In the genomic region with DNA sequence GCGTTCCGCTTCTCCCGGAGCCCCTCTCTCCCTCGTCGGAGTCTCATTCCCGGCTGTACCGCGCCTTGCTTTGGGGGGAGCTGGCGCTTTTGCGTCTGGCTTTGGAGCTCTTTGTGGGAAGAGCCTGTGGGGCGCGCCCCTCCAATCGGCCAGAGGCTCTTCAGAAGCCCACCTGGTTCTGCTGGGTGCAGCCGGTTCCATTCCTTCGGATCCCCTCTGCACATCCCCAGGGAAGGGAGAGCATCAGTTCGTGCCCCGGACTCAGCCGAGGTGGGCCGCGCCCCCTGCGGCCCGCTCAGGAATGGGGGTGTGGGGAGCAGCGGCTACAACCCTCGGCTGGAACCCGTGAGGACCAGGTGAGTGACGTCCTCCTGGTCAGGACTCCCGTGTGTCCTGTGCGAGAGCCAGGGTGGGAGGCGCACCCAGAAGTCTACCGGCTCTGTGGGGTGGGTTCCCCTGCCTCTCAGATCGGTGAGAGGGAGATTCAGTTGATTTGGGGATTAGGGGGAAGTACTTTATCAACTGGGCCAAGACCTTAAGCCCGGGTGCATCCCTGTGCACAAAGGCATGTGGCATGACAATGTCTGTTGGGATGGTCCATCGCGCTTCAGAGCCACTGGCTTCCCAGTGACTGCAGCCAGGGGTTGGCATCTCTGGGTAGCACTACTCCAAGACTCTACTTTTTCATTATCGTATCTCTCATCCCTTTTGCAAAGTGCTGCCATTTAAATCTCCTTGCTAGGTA, we compare ENCODE assay signal across 8 mouse cellular contexts. TPM values are rescaled to one million over a fixed set of nuclear protein-coding genes. Genes with fewer than 3 reads are reported as not detected.
DNase-seq lines count a peak whose midpoint lies in the region; ATAC-seq lines count a peak whose summit lies in the region.

No protein-coding gene starts in this region.

- under 1% methylated on average over 35 of the region's 35 CpGs for WGBS in hindbrain, embryonic 16.5 days
- WGBS in midbrain, embryonic 15.5 days = under 1% methylated on average over 35 of the region's 35 CpGs

- no peak for ATAC-seq in erythroblast, adult 5-6 weeks (replicated peaks; ENCODE audit: low FRiP score, poor library complexity, severe bottlenecking)
- peak; percentile 55 for ATAC-seq in hindbrain, embryonic 16.5 days
- ATAC-seq in midbrain, embryonic 15.5 days (replicated peaks) = peak; percentile 77

- no peaks in the 10 kb centered on the region for H3K36me3 ChIP-seq in erythroblast, embryonic 14.5 days (ENCODE audit: control insufficient read depth)
- H3K36me3 ChIP-seq in hindbrain, embryonic 16.5 days (ENCODE audit: control insufficient read depth, insufficient read depth, low read length) = no peaks in the 10 kb centered on the region
- H3K36me3 ChIP-seq in midbrain, embryonic 15.5 days (replicated peaks) = no peaks in the 10 kb centered on the region

- H3K9me3 ChIP-seq in erythroblast, embryonic 14.5 days (ENCODE audit: control insufficient read depth, low read length) = no peaks in the 10 kb centered on the region
- no peaks in the 10 kb centered on the region for H3K9me3 ChIP-seq in hindbrain, embryonic 16.5 days (ENCODE audit: control insufficient read depth, low read length)
- no peaks in the 10 kb centered on the region for H3K9me3 ChIP-seq in midbrain, embryonic 15.5 days

- peak overlapping the region; percentile 96 for H3K9ac ChIP-seq in hindbrain, embryonic 16.5 days (ENCODE audit: low read depth, low read length)
- H3K9ac ChIP-seq in midbrain, embryonic 15.5 days = peak overlapping the region; percentile 92

- H3K27me3 ChIP-seq in erythroblast, embryonic 14.5 days (ENCODE audit: control insufficient read depth) = peaks cover 45% of the 10 kb centered on the region
- H3K27me3 ChIP-seq in hindbrain, embryonic 16.5 days (replicated peaks; ENCODE audit: control insufficient read depth, insufficient read depth, low read length) = no peaks in the 10 kb centered on the region
- no peaks in the 10 kb centered on the region for H3K27me3 ChIP-seq in midbrain, embryonic 15.5 days (replicated peaks)

- H3K27ac ChIP-seq in hindbrain, embryonic 16.5 days (ENCODE audit: low read depth, low read length) = peak overlapping the region; percentile 87
- peak overlapping the region; percentile 90 for H3K27ac ChIP-seq in midbrain, embryonic 15.5 days

- H3K4me2 ChIP-seq in hindbrain, embryonic 16.5 days (ENCODE audit: low read length) = peak overlapping the region; percentile 81
- H3K4me2 ChIP-seq in midbrain, embryonic 15.5 days = peak overlapping the region; percentile 71

- H3K4me1 ChIP-seq in erythroblast, embryonic 14.5 days (ENCODE audit: control insufficient read depth) = no peaks in the 10 kb centered on the region
- peaks cover 27% of the 10 kb centered on the region for H3K4me1 ChIP-seq in hindbrain, embryonic 16.5 days (ENCODE audit: control insufficient read depth, insufficient read depth, low read depth, low read length)
- peaks cover 37% of the 10 kb centered on the region for H3K4me1 ChIP-seq in midbrain, embryonic 15.5 days

- H3K4me3 ChIP-seq in erythroblast, embryonic 14.5 days (replicated peaks) = peak overlapping the region; percentile 34
- peak overlapping the region; percentile 88 for H3K4me3 ChIP-seq in hindbrain, embryonic 16.5 days (ENCODE audit: low read length)
- peak overlapping the region; percentile 91 for H3K4me3 ChIP-seq in midbrain, embryonic 15.5 days

- peak; percentile 4 for DNase-seq in thymus, postnatal 25 days
- DNase-seq in thymus, postnatal 0 days (ENCODE audit: low spot score) = no peak
- no peak for DNase-seq in gastrocnemius, adult 8-10 months (ENCODE audit: low spot score in 2 of 2)
- no peak for DNase-seq in kidney, postnatal 36 days

RNA-seq across cellular contexts. Expression of a gene that starts 13.2 kb away (rescaled TPM):
- 0.01 TPM in 1 of 2 replicates, not detected in the other for polyA plus RNA-seq in erythroblast, embryonic 14.5 days (2012)
- total RNA-seq in erythroblast, adult 5-6 weeks (2015; ENCODE audit: low replicate concordance) = not detected in 2 replicates
- not detected in 2 replicates for total RNA-seq in erythroblast, adult 5-6 weeks (2017; ENCODE audit: low replicate concordance)
- polyA plus RNA-seq in thymus, postnatal 0 days (2015; fragmentation: Nextera tagmentation; extraction: Ambion mirVana) = 0.21 and 0.29 TPM in 2 replicates
- 3.0 and 3.3 TPM in 2 replicates for polyA plus RNA-seq in hindbrain, embryonic 16.5 days (2015; fragmentation: Nextera tagmentation; extraction: Ambion mirVana)
- 4.4 and 4.5 TPM in 2 replicates for polyA plus RNA-seq in midbrain, embryonic 15.5 days (2015; fragmentation: Nextera tagmentation; extraction: Ambion mirVana)
- total RNA-seq in gastrocnemius, adult 8-10 months (2022) = under 1 TPM; 0.68 to 0.96 (median 0.80) TPM

RNA-seq across cellular contexts. Expression of a gene that starts 45.6 kb away (rescaled TPM):
- 1.1 and 1.2 TPM in 2 replicates for polyA plus RNA-seq in erythroblast, embryonic 14.5 days (2012)
- total RNA-seq in erythroblast, adult 5-6 weeks (2015; ENCODE audit: low replicate concordance) = 3.1 and 10.4 TPM in 2 replicates
- total RNA-seq in erythroblast, adult 5-6 weeks (2017; ENCODE audit: low replicate concordance) = 7.0 and 29.6 TPM in 2 replicates
- polyA plus RNA-seq in thymus, postnatal 0 days (2015; fragmentation: Nextera tagmentation; extraction: Ambion mirVana) = 104 and 113 TPM in 2 replicates
- polyA plus RNA-seq in hindbrain, embryonic 16.5 days (2015; fragmentation: Nextera tagmentation; extraction: Ambion mirVana) = 145 and 147 TPM in 2 replicates
- polyA plus RNA-seq in midbrain, embryonic 15.5 days (2015; fragmentation: Nextera tagmentation; extraction: Ambion mirVana) = 150 and 153 TPM in 2 replicates
- 10 to 100 TPM; 18.6 to 21.7 (median 19.5) TPM for total RNA-seq in gastrocnemius, adult 8-10 months (2022)

Comparison
In these comparisons a context has a peak if more than half of its experiments do, and no peak if none do; other contexts are left out.
1. H3K4me3 ChIP-seq: peak in every context shown above with its lines; median percentile 91 in midbrain, embryonic 15.5 days; 88 in hindbrain, embryonic 16.5 days; 34 in erythroblast, embryonic 14.5 days.
2. RNA of a gene that starts 45.6 kb away (polyA plus RNA-seq): 150 to 153 TPM in midbrain, embryonic 15.5 days, 145 to 147 TPM in hindbrain, embryonic 16.5 days and 104 to 113 TPM in thymus, postnatal 0 days; 1.1 to 1.2 TPM in erythroblast, embryonic 14.5 days; every median in the first group is over 10 times any median in the second.